Mouse (Mus musculus) ES-CJ7 (cell line): ENCODE data around the gene Acot8.

Experiments used
- DNase-seq: peaks from one replicate; pipeline ENCODE4 v3.0.0; 2011; ENCODE audit warnings: low read depth, low spot score

Acot8 gene

GRCm38 (mm10) chr2:164783926-164784581, 20.6 kb downstream of the Acot8 start:
- DNase-seq = peak; percentile 69

- DNase-seq = no peak
Observed at GRCm38 (mm10) chr2:164781876-164782275, 22.8 kb downstream of the Acot8 start.

GRCm38 (mm10) chr2:164779481-164780086, 25.1 kb downstream of the Acot8 start, which contains the start of gene Tnnc2:
Tnnc2 (minus strand) TSS chr2:164779967.
- DNase-seq = no peak

- DNase-seq = no peak
Observed at GRCm38 (mm10) chr2:164778809-164779208, 25.9 kb downstream of the Acot8 start.

GRCm38 (mm10) chr2:164778015-164778287, 26.7 kb downstream of the Acot8 start:
- no peak for DNase-seq

GRCm38 (mm10) chr2:164777246-164778014, 27.3 kb downstream of the Acot8 start:
- DNase-seq = peak; percentile 47

GRCm38 (mm10) chr2:164776801-164777200, 27.9 kb downstream of the Acot8 start:
- DNase-seq = no peak

- no peak for DNase-seq
Observed at GRCm38 (mm10) chr2:164776130-164776529, 28.6 kb downstream of the Acot8 start.

- DNase-seq = no peak
Observed at GRCm38 (mm10) chr2:164773989-164774364, 30.7 kb downstream of the Acot8 start.

- DNase-seq = no peak
Observed at GRCm38 (mm10) chr2:164773229-164773988, 31.3 kb downstream of the Acot8 start.

GRCm38 (mm10) chr2:164771123-164771522, 33.6 kb downstream of the Acot8 start:
- no peak for DNase-seq

GRCm38 (mm10) chr2:164770279-164770678, 34.4 kb downstream of the Acot8 start:
- DNase-seq = no peak

GRCm38 (mm10) chr2:164769258-164770037, 35.2 kb downstream of the Acot8 start, which contains the start of gene Ube2c:
Ube2c (plus strand) TSS chr2:164769898.
- peak; percentile 99 for DNase-seq

GRCm38 (mm10) chr2:164767812-164768540, 36.7 kb downstream of the Acot8 start:
- DNase-seq = no peak

- DNase-seq = no peak
Observed at GRCm38 (mm10) chr2:164765841-164766240, 38.8 kb downstream of the Acot8 start.

- DNase-seq = no peak
Observed at GRCm38 (mm10) chr2:164762593-164762992, 42.1 kb downstream of the Acot8 start.

- no peak for DNase-seq
Observed at GRCm38 (mm10) chr2:164761971-164762370, 42.7 kb downstream of the Acot8 start.

GRCm38 (mm10) chr2:164761502-164761901, 43.2 kb downstream of the Acot8 start:
- peak; percentile 45 for DNase-seq

- no peak for DNase-seq
Observed at GRCm38 (mm10) chr2:164760059-164760833, 44.4 kb downstream of the Acot8 start.

GRCm38 (mm10) chr2:164758692-164759091, 46.0 kb downstream of the Acot8 start:
- no peak for DNase-seq
